Mouse (Mus musculus) kidney, postnatal 0 days (tissue): ENCODE measurements around the gene Gzmk. TPM values are rescaled to one million over a fixed set of nuclear protein-coding genes. Genes with fewer than 3 reads are reported as not detected.
A peak's percentile ranks its signal among the peaks of the same experiment; 100 is the strongest.

Experiments
- ATAC-seq: fragments of 200-750 bp; cut with Nextera tagmentation; replicated peaks from 2 replicates; pipeline ENCODE4 v1.8.0; 2017; ENCODE audit warnings: low read depth, moderate number of reproducible peaks, moderate TSS enrichment, moderate library complexity; ENCODE audit not compliant: low FRiP score
- DNase-seq: peaks from one replicate; pipeline ENCODE4 v3.0.0-alpha.2; 2016; ENCODE audit warnings: low spot score
- H3K27ac ChIP-seq: fragments of 300-500 bp; sonication (generic); 2 replicates; pipeline ENCODE4 v1.5.1; 2014; ENCODE audit warnings: mild to moderate bottlenecking
- H3K27me3 ChIP-seq: fragments of 300-500 bp; sonication (generic); 2 replicates; pipeline ENCODE4 v1.6.1; 2014; ENCODE audit warnings: low read length, mixed read lengths; ENCODE audit not compliant: insufficient read depth
- H3K36me3 ChIP-seq: fragments of 300-500 bp; sonication (generic); 2 replicates; pipeline ENCODE4 v1.6.1; 2014; ENCODE audit warnings: low read length, mixed read lengths; ENCODE audit not compliant: insufficient read depth
- H3K4me1 ChIP-seq: fragments of 300-500 bp; sonication (generic); replicated peaks from 2 replicates; pipeline ENCODE4 v1.6.1; 2014; ENCODE audit warnings: antibody characterized with exemption, low read length, mixed read lengths; ENCODE audit not compliant: insufficient read depth
- H3K4me2 ChIP-seq: fragments of 300-500 bp; sonication (generic); 2 replicates; pipeline ENCODE4 v1.6.1; 2014; ENCODE audit warnings: mild to moderate bottlenecking, low read length, moderate library complexity, mixed read lengths
- H3K4me3 ChIP-seq: fragments of 300-500 bp; sonication (generic); replicated peaks from 2 replicates; pipeline ENCODE4 v1.5.1; 2014; ENCODE audit warnings: low read depth, low read length
- H3K9ac ChIP-seq: fragments of 300-500 bp; sonication (generic); 2 replicates; pipeline ENCODE4 v1.6.1; 2014; ENCODE audit warnings: low read depth, low read length
- H3K9me3 ChIP-seq: fragments of 300-500 bp; sonication (generic); replicated peaks from 2 replicates; pipeline ENCODE4 v1.6.1; 2016; ENCODE audit warnings: low read length, inconsistent platforms, mixed read lengths
- CTCF ChIP-seq: IDR thresholded peaks from 2 replicates; pipeline ENCODE4 v1.5.1; 2016; ENCODE audit warnings: antibody characterized with exemption, low read depth, mild to moderate bottlenecking, moderate library complexity
- WGBS: fragments of 180-500 bp; shearing (Covaris S2); extraction: QIAGEN DNeasy Blood & Tissue Kit; methylation state at CpG from one replicate; pipeline ENCODE4 v1.1.7; 2014; 5-methylcytosine and 5-hydroxymethylcytosine counted together
- polyA plus RNA-seq: library from polyadenylated mRNA; unstranded; fragments of >200 nt; fragmentation: Nextera tagmentation; extraction: Ambion mirVana; gene quantifications from 2 replicates; pipeline ENCODE4 v1.2.1, GENCODE M21; 2015

Gzmk gene
- polyA plus RNA-seq, 1 experiment from 2014 or later: not detected

GRCm38 (mm10) chr13:113170256-113170655 is 55.5 kb downstream of the Gzmk start:
- Histone ChIP-seq H3K4me2 (no peak overlapping the region), H3K9me3 (no peaks in the 10 kb centered on the region), H3K27me3 (no peaks in the 10 kb centered on the region), H3K27ac (no peak overlapping the region), H3K4me3 (no peak overlapping the region), H3K36me3 (no peaks in the 10 kb centered on the region), H3K9ac (no peak overlapping the region), H3K4me1 (no peaks in the 10 kb centered on the region)
- no peak for DNase-seq
- no peak for ATAC-seq
- no peak for TF ChIP-seq CTCF

- H3K4me1 ChIP-seq: no peaks in the 10 kb centered on the region
- 47% methylated on average over 9 of the region's 9 CpGs for WGBS
- ATAC-seq (no peak), DNase-seq (no peak)
- H3K9ac ChIP-seq: no peak overlapping the region
- no peaks in the 10 kb centered on the region for H3K9me3 ChIP-seq
- H3K27me3 ChIP-seq: no peaks in the 10 kb centered on the region
- no peak overlapping the region for H3K27ac ChIP-seq
- no peaks in the 10 kb centered on the region for H3K36me3 ChIP-seq
- no peak overlapping the region for H3K4me3 ChIP-seq
- TF ChIP-seq CTCF: no peak
- no peak overlapping the region for H3K4me2 ChIP-seq
Measured at GRCm38 (mm10) chr13:113168018-113168534, 57.6 kb downstream of the Gzmk start.

- no peak for TF ChIP-seq CTCF
Measured at GRCm38 (mm10) chr13:113164252-113165005, 61.3 kb downstream of the Gzmk start.

GRCm38 (mm10) chr13:113151556-113151955 is 74.2 kb downstream of the Gzmk start:
- WGBS: 86% methylated on average over 4 of the region's 4 CpGs
- no peak overlapping the region for H3K9ac ChIP-seq
- no peak overlapping the region for H3K4me2 ChIP-seq
- H3K4me3 ChIP-seq: no peak overlapping the region
- no peak for ATAC-seq
- H3K27me3 ChIP-seq: no peaks in the 10 kb centered on the region
- no peak for TF ChIP-seq CTCF
- H3K4me1 ChIP-seq: no peaks in the 10 kb centered on the region
- no peak for DNase-seq
- H3K36me3 ChIP-seq: no peaks in the 10 kb centered on the region
- H3K27ac ChIP-seq: no peak overlapping the region
- no peaks in the 10 kb centered on the region for H3K9me3 ChIP-seq

More at GRCm38 (mm10) chr13:113164252-113165005, 61.3 kb downstream of the Gzmk start:
- H3K4me2 ChIP-seq: no peak overlapping the region
- 84% methylated on average over 5 of the region's 5 CpGs for WGBS
- no peaks in the 10 kb centered on the region for H3K9me3 ChIP-seq
- no peak overlapping the region for H3K9ac ChIP-seq
- no peaks in the 10 kb centered on the region for H3K36me3 ChIP-seq
- no peak overlapping the region for H3K27ac ChIP-seq
- H3K27me3 ChIP-seq: no peaks in the 10 kb centered on the region
- no peak for ATAC-seq
- DNase-seq: no peak
- H3K4me3 ChIP-seq: no peak overlapping the region
- no peaks in the 10 kb centered on the region for H3K4me1 ChIP-seq

- no peak for ATAC-seq
- Histone ChIP-seq H3K4me2 (no peak overlapping the region), H3K4me3 (no peak overlapping the region), H3K36me3 (no peaks in the 10 kb centered on the region), H3K27me3 (no peaks in the 10 kb centered on the region), H3K27ac (no peak overlapping the region), H3K4me1 (no peaks in the 10 kb centered on the region), H3K9me3 (no peaks in the 10 kb centered on the region), H3K9ac (no peak overlapping the region)
- DNase-seq: peak; percentile 14
- 92% methylated on average over 1 of the region's 1 CpGs for WGBS
- TF ChIP-seq CTCF: peak; percentile 17; the same call in 1 of the 2 replicates
Measured at GRCm38 (mm10) chr13:113139597-113139996, 86.1 kb downstream of the Gzmk start.

- TF ChIP-seq CTCF: no peak
- Histone ChIP-seq H3K9me3 (no peaks in the 10 kb centered on the region), H3K27ac (no peak overlapping the region)
Measured at GRCm38 (mm10) chr13:113129974-113130373, 95.7 kb downstream of the Gzmk start.

More at GRCm38 (mm10) chr13:113129974-113130373, 95.7 kb downstream of the Gzmk start:
- Histone ChIP-seq H3K36me3 (no peaks in the 10 kb centered on the region), H3K4me1 (no peaks in the 10 kb centered on the region), H3K9ac (no peak overlapping the region), H3K27me3 (no peaks in the 10 kb centered on the region), H3K4me2 (no peak overlapping the region), H3K4me3 (no peak overlapping the region)
- ATAC-seq (no peak), DNase-seq (no peak)
- 81% methylated on average over 1 of the region's 1 CpGs for WGBS

Other genes starting within 250 kb of the Gzmk start
- gene Ccno, start 238.1 kb downstream of the Gzmk start, polyA plus RNA-seq: 0.29 and 0.33 TPM in 2 replicates
- gene Mcidas, start 232.1 kb downstream of the Gzmk start, polyA plus RNA-seq: 0.05 TPM in 1 of 2 replicates, not detected in the other
- not detected in 2 replicates for gene Cdc20b, start 190.8 kb downstream of the Gzmk start, polyA plus RNA-seq
- 153 and 165 TPM in 2 replicates for gene Gpx8, start 179.5 kb downstream of the Gzmk start, polyA plus RNA-seq
- gene Gzma, start 124.9 kb downstream of the Gzmk start, polyA plus RNA-seq: 0.52 and 0.79 TPM in 2 replicates
- gene Esm1, start 16.2 kb downstream of the Gzmk start, polyA plus RNA-seq: 4.3 and 5.0 TPM in 2 replicates
- 4.6 and 4.8 TPM in 2 replicates for gene BC067074, start 67.3 kb upstream of the Gzmk start, polyA plus RNA-seq